Mouse (Mus musculus): ENCODE data around the gene Hinfp. TPM values are rescaled to one million over a fixed set of nuclear protein-coding genes. Genes with fewer than 3 reads are reported as not detected.

The Hinfp gene
- polyA plus RNA-seq, 1 experiment, result 0.57 TPM

- Histone ChIP-seq H3K36me3 (ENCODE audit: control insufficient read depth) (no peaks in the 10 kb centered on the region), H3K9me3 (ENCODE audit: control insufficient read depth, low read length) (no peaks in the 10 kb centered on the region), H3K27me3 (ENCODE audit: control insufficient read depth) (no peaks in the 10 kb centered on the region; the same call in 1 of the 2 replicates), H3K4me3 (replicated peaks) (no peak overlapping the region), H3K4me1 (ENCODE audit: control insufficient read depth) (peaks cover 9% of the 10 kb centered on the region)
- TF ChIP-seq GATA1 (IDR thresholded peaks at IDR 0.05; ENCODE audit: low read length), result no peak
- no peak for TF ChIP-seq TAL1 (IDR thresholded peaks at IDR 0.05; ENCODE audit: low read length)
Observed at GRCm38 (mm10) chr9:44255136-44255521, 50.3 kb downstream of the Hinfp start.

DNA sequence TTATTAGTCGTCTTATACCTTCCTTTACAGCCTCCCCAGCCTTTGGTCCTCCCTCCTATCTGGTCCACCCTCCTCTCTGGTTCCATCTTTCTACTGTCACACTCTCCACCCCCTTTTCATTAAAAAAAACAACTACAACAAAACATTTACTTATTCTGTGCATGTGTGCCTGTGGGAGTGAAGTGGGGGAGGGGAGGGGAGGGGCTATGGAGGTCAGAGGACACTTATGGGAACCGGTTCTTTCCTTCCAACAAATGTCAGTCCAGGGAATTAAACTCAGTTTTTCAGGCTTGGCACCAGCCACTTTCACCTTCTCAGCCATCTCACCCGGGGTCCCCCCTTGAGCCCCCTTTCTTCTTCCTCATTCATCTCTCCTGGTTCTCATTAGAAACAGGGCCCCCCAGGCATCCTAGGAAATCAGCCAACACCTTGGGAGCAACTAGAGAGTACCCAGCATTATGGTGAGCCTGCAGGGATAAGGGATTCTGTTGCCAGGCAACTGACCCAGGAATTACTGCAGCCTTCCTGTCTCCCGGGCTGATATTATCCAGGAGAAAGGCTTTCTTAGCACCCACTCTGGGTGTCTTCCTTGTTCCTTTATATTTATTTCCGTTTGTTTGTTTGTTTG is 50.8 kb downstream of the Hinfp start:
- TF ChIP-seq TAL1 (IDR thresholded peaks at IDR 0.05; ENCODE audit: low read length) (no peak), GATA1 (IDR thresholded peaks at IDR 0.05; ENCODE audit: low read length) (no peak)
- H3K4me3 ChIP-seq (replicated peaks), result no peak overlapping the region
- H3K9me3 ChIP-seq (ENCODE audit: control insufficient read depth, low read length), result no peaks in the 10 kb centered on the region
- peaks cover 14% of the 10 kb centered on the region for H3K4me1 ChIP-seq (ENCODE audit: control insufficient read depth)
- no peaks in the 10 kb centered on the region for H3K36me3 ChIP-seq (ENCODE audit: control insufficient read depth)
- H3K27me3 ChIP-seq (ENCODE audit: control insufficient read depth), result no peaks in the 10 kb centered on the region; the same call in 1 of the 2 replicates

GRCm38 (mm10) chr9:44253441-44253840 is 52.0 kb downstream of the Hinfp start:
- peaks cover 7% of the 10 kb centered on the region for H3K27me3 ChIP-seq (ENCODE audit: control insufficient read depth)
- H3K4me1 ChIP-seq (ENCODE audit: control insufficient read depth), result peaks cover 21% of the 10 kb centered on the region
- no peaks in the 10 kb centered on the region for H3K9me3 ChIP-seq (ENCODE audit: control insufficient read depth, low read length)
- no peaks in the 10 kb centered on the region for H3K36me3 ChIP-seq (ENCODE audit: control insufficient read depth)
- TF ChIP-seq GATA1 (IDR thresholded peaks at IDR 0.05; ENCODE audit: low read length), result no peak
- no peak for TF ChIP-seq TAL1 (IDR thresholded peaks at IDR 0.05; ENCODE audit: low read length)
- no peak overlapping the region for H3K4me3 ChIP-seq (replicated peaks)

DNA sequence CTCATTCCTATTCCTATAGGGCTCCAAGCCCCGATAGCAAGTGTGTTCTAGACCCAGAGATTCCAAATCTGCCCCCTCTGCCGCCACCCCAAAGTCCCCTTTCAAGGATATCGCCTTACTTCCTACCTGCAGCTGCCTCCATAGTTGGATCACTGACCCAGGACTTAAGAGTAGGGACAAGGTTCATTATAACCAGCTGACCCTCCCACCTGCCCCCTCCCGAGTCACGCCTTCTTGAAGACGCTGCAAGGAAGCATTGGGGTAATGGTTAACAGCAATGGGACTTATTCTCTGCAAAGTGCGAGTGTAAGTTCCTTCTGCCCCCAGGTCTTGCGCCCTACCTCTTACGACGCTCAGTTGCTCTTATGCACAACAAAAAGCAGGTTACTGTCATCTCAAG is 54.2 kb downstream of the Hinfp start, which contains the start of gene Pdzd3:
TSS of gene Pdzd3 (minus strand) at position 158 of the 400 bp plus-strand sequence.
- TF ChIP-seq TAL1 (IDR thresholded peaks at IDR 0.05; ENCODE audit: low read length), result no peak
- TF ChIP-seq GATA1 (IDR thresholded peaks at IDR 0.05; ENCODE audit: low read length), result no peak
- H3K4me3 ChIP-seq (replicated peaks), result no peak within 1 kb of the TSS
- peaks cover 12% of the 10 kb centered on the region for H3K27me3 ChIP-seq (ENCODE audit: control insufficient read depth)
- H3K36me3 ChIP-seq (ENCODE audit: control insufficient read depth), result no peaks in the 10 kb centered on the region
- H3K4me1 ChIP-seq (ENCODE audit: control insufficient read depth), result peaks cover 21% of the 10 kb centered on the region
- H3K9me3 ChIP-seq (ENCODE audit: control insufficient read depth, low read length), result no peaks in the 10 kb centered on the region

DNA sequence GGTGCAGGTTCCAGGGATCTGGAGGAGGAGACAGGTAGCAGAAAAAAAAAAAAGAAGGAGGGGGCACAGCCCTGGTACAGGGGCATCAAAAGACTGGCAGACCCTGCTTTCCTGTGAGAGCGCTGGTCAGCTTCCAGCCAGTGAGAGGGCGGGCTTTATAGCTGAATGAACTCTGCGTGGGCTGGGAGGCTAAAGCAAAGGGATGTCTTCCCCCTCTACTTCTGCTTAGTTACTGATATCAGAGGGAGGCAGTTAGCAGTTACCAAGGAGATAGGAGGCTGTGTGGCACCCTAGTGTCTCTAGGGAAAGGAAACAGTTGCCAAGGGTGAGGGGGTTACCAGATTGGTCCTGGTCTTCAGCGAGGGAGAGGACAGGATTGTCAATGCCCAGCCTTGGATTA is 55.0 kb downstream of the Hinfp start:
- H3K9me3 ChIP-seq (ENCODE audit: control insufficient read depth, low read length), result no peaks in the 10 kb centered on the region
- no peak overlapping the region for H3K4me3 ChIP-seq (replicated peaks)
- TF ChIP-seq GATA1 (IDR thresholded peaks at IDR 0.05; ENCODE audit: low read length) (no peak), TAL1 (IDR thresholded peaks at IDR 0.05; ENCODE audit: low read length) (no peak)
- peaks cover 21% of the 10 kb centered on the region for H3K4me1 ChIP-seq (ENCODE audit: control insufficient read depth)
- no peaks in the 10 kb centered on the region for H3K36me3 ChIP-seq (ENCODE audit: control insufficient read depth)
- H3K27me3 ChIP-seq (ENCODE audit: control insufficient read depth), result peaks cover 12% of the 10 kb centered on the region

- Histone ChIP-seq H3K4me3 (replicated peaks) (no peak overlapping the region), H3K9me3 (ENCODE audit: control insufficient read depth, low read length) (no peaks in the 10 kb centered on the region), H3K36me3 (ENCODE audit: control insufficient read depth) (no peaks in the 10 kb centered on the region), H3K4me1 (ENCODE audit: control insufficient read depth) (peaks cover 21% of the 10 kb centered on the region), H3K27me3 (ENCODE audit: control insufficient read depth) (peaks cover 12% of the 10 kb centered on the region)
- TF ChIP-seq TAL1 (IDR thresholded peaks at IDR 0.05; ENCODE audit: low read length), result no peak
Observed at GRCm38 (mm10) chr9:44249181-44250146, 56.0 kb downstream of the Hinfp start.

GRCm38 (mm10) chr9:44247907-44248306 is 57.6 kb downstream of the Hinfp start:
- no peak overlapping the region for H3K4me3 ChIP-seq (replicated peaks)
- no peaks in the 10 kb centered on the region for H3K36me3 ChIP-seq (ENCODE audit: control insufficient read depth)
- TF ChIP-seq TAL1 (IDR thresholded peaks at IDR 0.05; ENCODE audit: low read length) (no peak), GATA1 (IDR thresholded peaks at IDR 0.05; ENCODE audit: low read length) (no peak)
- H3K9me3 ChIP-seq (ENCODE audit: control insufficient read depth, low read length), result no peaks in the 10 kb centered on the region
- H3K4me1 ChIP-seq (ENCODE audit: control insufficient read depth), result peaks cover 21% of the 10 kb centered on the region
- H3K27me3 ChIP-seq (ENCODE audit: control insufficient read depth), result peaks cover 12% of the 10 kb centered on the region

GRCm38 (mm10) chr9:44243621-44244020 is 61.9 kb downstream of the Hinfp start:
- TF ChIP-seq TAL1 (IDR thresholded peaks at IDR 0.05; ENCODE audit: low read length) (no peak), GATA1 (IDR thresholded peaks at IDR 0.05; ENCODE audit: low read length) (no peak)
- Histone ChIP-seq H3K9me3 (ENCODE audit: control insufficient read depth, low read length) (no peaks in the 10 kb centered on the region), H3K36me3 (ENCODE audit: control insufficient read depth) (no peaks in the 10 kb centered on the region), H3K27me3 (ENCODE audit: control insufficient read depth) (peaks cover 19% of the 10 kb centered on the region), H3K4me3 (replicated peaks) (no peak overlapping the region), H3K4me1 (ENCODE audit: control insufficient read depth) (peaks cover 4% of the 10 kb centered on the region)

Other genes with a start within 250 kb of the Hinfp start
- gene Usp2, start 238.7 kb downstream of the Hinfp start, polyA plus RNA-seq (2012), result 0.05 TPM in 1 of 2 replicates, not detected in the other
- gene Mfrp, start 203.9 kb downstream of the Hinfp start, polyA plus RNA-seq (2012), result not detected in 2 replicates
- 0.08 TPM in 1 of 2 replicates, not detected in the other for gene C1qtnf5, start 198.4 kb downstream of the Hinfp start, polyA plus RNA-seq (2012)
- gene Gm49380, start 192.2 kb downstream of the Hinfp start, polyA plus RNA-seq (2012), result not detected in 2 replicates
- 8.5 and 11.1 TPM in 2 replicates for gene Rnf26, start 192.2 kb downstream of the Hinfp start, polyA plus RNA-seq (2012)
- not detected in 2 replicates for gene Mcam, start 171.2 kb downstream of the Hinfp start, polyA plus RNA-seq (2012)
- gene Cbl, start 71.6 kb downstream of the Hinfp start, polyA plus RNA-seq (2012), result 0.13 and 0.16 TPM in 2 replicates
- not detected in 2 replicates for gene Ccdc153, start 65.0 kb downstream of the Hinfp start, polyA plus RNA-seq (2012)
- not detected in 2 replicates for gene Pdzd3, start 54.2 kb downstream of the Hinfp start, polyA plus RNA-seq (2012)
- gene Nlrx1, start 37.1 kb downstream of the Hinfp start, polyA plus RNA-seq (2012), result 0.07 TPM in 1 of 2 replicates, not detected in the other
- gene Abcg4, start 17.1 kb downstream of the Hinfp start, polyA plus RNA-seq (2012), result 19.1 and 19.9 TPM in 2 replicates
- 24.5 and 25.4 TPM in 2 replicates for gene C2cd2l, start 14.6 kb upstream of the Hinfp start, polyA plus RNA-seq (2012)
- 0.15 and 0.20 TPM in 2 replicates for gene Dpagt1, start 20.3 kb upstream of the Hinfp start, polyA plus RNA-seq (2012)
- gene H2afx, start 29.0 kb upstream of the Hinfp start, polyA plus RNA-seq (2012), result 364 and 434 TPM in 2 replicates
- 331 and 361 TPM in 2 replicates for gene Hmbs, start 38.6 kb upstream of the Hinfp start, polyA plus RNA-seq (2012)
- gene Vps11, start 56.0 kb upstream of the Hinfp start, polyA plus RNA-seq (2012), result 1.4 and 1.5 TPM in 2 replicates
- 0.69 and 0.80 TPM in 2 replicates for gene Hyou1, start 73.8 kb upstream of the Hinfp start, polyA plus RNA-seq (2012)
- gene Slc37a4, start 91.2 kb upstream of the Hinfp start, polyA plus RNA-seq (2012), result 0.23 and 0.31 TPM in 2 replicates
- 16.3 and 35.8 TPM in 2 replicates for gene Rps25, start 101.5 kb upstream of the Hinfp start, polyA plus RNA-seq (2012)
- gene Trappc4, start 101.9 kb upstream of the Hinfp start, polyA plus RNA-seq (2012), result 0.37 and 0.65 TPM in 2 replicates
- gene Ccdc84, start 112.9 kb upstream of the Hinfp start, polyA plus RNA-seq (2012), result 1.1 and 1.5 TPM in 2 replicates
- gene Foxr1, start 135.5 kb upstream of the Hinfp start, polyA plus RNA-seq (2012), result not detected in 2 replicates
- not detected in 2 replicates for gene Upk2, start 149.3 kb upstream of the Hinfp start, polyA plus RNA-seq (2012)
- gene Bcl9l, start 177.2 kb upstream of the Hinfp start, polyA plus RNA-seq (2012), result 0.06 and 0.09 TPM in 2 replicates